ENCODE assay signal across 21 mouse cellular contexts in the genomic region with DNA sequence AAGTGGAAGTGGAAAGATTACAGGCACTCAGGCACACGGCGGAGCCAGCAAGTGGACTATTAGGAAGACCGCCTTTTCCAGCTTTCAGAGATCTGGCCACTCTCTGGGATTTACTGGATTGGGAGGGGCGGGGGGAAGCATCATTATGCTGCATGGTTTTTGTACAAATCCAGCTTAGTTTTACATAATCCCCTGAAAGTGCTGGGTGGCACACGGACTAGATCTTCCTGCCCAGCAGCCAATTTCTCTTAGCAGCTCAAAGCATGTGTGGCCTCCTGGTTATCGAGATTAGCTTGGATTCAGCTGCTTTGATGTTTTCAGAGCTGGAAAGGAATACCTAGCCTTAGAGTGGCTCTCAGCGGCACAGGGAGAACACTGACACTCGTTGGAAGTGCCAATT. TPM values are rescaled to one million over a fixed set of nuclear protein-coding genes. Genes with fewer than 3 reads are reported as not detected.
A peak's percentile ranks its signal among the peaks of the same experiment; 100 is the strongest.
DNase-seq lines count a peak whose midpoint lies in the region; ATAC-seq and TF ChIP-seq lines count a peak whose summit lies in the region.
"Had no signal": no experiment of that assay in that cellular context is flagged by ENCODE, and none has a peak within 500 bp of the region (broad histone marks: within the 10 kb centered on the region; RNA-seq: fewer than 3 reads in every experiment).

No protein-coding gene starts in this region.

- peak; percentile 25 for DNase-seq in forebrain, embryonic 14.5 days (ENCODE audit: low spot score)
- DNase-seq in midbrain, embryonic 10.5 days (ENCODE audit: low spot score): no peak
- DNase-seq in brain, embryonic 14.5 days (ENCODE audit: low read depth): peak; percentile 62
- peak; percentile 69 for DNase-seq in retina, postnatal 1 day
- no peak for DNase-seq in kidney, adult 9 months
- no peak for DNase-seq in gastrocnemius, postnatal 36 days
- DNase-seq: adrenal gland, postnatal 10 days; cerebellum, adult 2 months; cerebellum, postnatal 10 days; forebrain, postnatal 0 days; gastrocnemius, postnatal 10 days; heart, postnatal 10 days; heart, postnatal 4 days had no signal

- intact Hi-C loops in gastrocnemius, postnatal 36 days (cut with DNase I): no loop called here

- H3K9me3 ChIP-seq in forebrain, embryonic 14.5 days (replicated peaks; ENCODE audit: control insufficient read depth, low read length): no peaks in the 10 kb centered on the region
- no peaks in the 10 kb centered on the region for H3K9me3 ChIP-seq in forebrain, embryonic 13.5 days (replicated peaks)
- H3K9me3 ChIP-seq in midbrain, embryonic 13.5 days: no peaks in the 10 kb centered on the region
- H3K9me3 ChIP-seq in midbrain, embryonic 10.5 days (replicated peaks): no peaks in the 10 kb centered on the region
- H3K9me3 ChIP-seq: embryonic facial prominence, embryonic 10.5 days; hindbrain, embryonic 13.5 days had no signal

- H3K4me1 ChIP-seq in forebrain, embryonic 14.5 days (ENCODE audit: control insufficient read depth, insufficient read depth, low read length): no peaks in the 10 kb centered on the region
- no peaks in the 10 kb centered on the region for H3K4me1 ChIP-seq in forebrain, embryonic 13.5 days
- peaks cover 8% of the 10 kb centered on the region for H3K4me1 ChIP-seq in midbrain, embryonic 13.5 days (replicated peaks)
- peaks cover 11% of the 10 kb centered on the region; the same call in 1 of the 2 replicates for H3K4me1 ChIP-seq in midbrain, embryonic 10.5 days
- H3K4me1 ChIP-seq: embryonic facial prominence, embryonic 10.5 days; hindbrain, embryonic 13.5 days had no signal

- TF ChIP-seq CTCF in brain, embryonic 14.5 days (IDR thresholded peaks at IDR 0.05; ENCODE audit: borderline replicate concordance, extremely low read depth, insufficient read depth, insufficient read length): no peak

- no peak for TF ChIP-seq POLR2A in brain, embryonic 14.5 days (IDR thresholded peaks at IDR 0.05; ENCODE audit: borderline replicate concordance, extremely low read depth, insufficient read depth, insufficient read length, poor library complexity, severe bottlenecking)

- no peaks in the 10 kb centered on the region for H3K27me3 ChIP-seq in forebrain, embryonic 14.5 days (replicated peaks; ENCODE audit: control insufficient read depth, insufficient read depth, low read length)
- no peaks in the 10 kb centered on the region for H3K27me3 ChIP-seq in forebrain, embryonic 13.5 days
- no peaks in the 10 kb centered on the region for H3K27me3 ChIP-seq in midbrain, embryonic 13.5 days
- H3K27me3 ChIP-seq in midbrain, embryonic 10.5 days (ENCODE audit: low read depth, poor library complexity, severe bottlenecking): peaks cover 5% of the 10 kb centered on the region; the same call in 1 of the 2 replicates
- H3K27me3 ChIP-seq: hindbrain, embryonic 13.5 days had no signal

- H3K4me2 ChIP-seq in forebrain, embryonic 14.5 days (ENCODE audit: low read length): no peak overlapping the region
- no peak overlapping the region for H3K4me2 ChIP-seq in forebrain, embryonic 13.5 days
- no peak overlapping the region for H3K4me2 ChIP-seq in midbrain, embryonic 13.5 days (replicated peaks)
- H3K4me2 ChIP-seq: hindbrain, embryonic 13.5 days had no signal

- H3K9ac ChIP-seq in forebrain, embryonic 14.5 days (ENCODE audit: low read length): no peak overlapping the region
- H3K9ac ChIP-seq in forebrain, embryonic 13.5 days: no peak overlapping the region
- no peak overlapping the region for H3K9ac ChIP-seq in midbrain, embryonic 13.5 days (replicated peaks)
- H3K9ac ChIP-seq: forebrain, postnatal 0 days; hindbrain, embryonic 13.5 days had no signal

- no peak overlapping the region for H3K27ac ChIP-seq in forebrain, embryonic 14.5 days (ENCODE audit: low read depth, low read length)
- no peak overlapping the region for H3K27ac ChIP-seq in forebrain, embryonic 13.5 days
- H3K27ac ChIP-seq in midbrain, embryonic 13.5 days: no peak overlapping the region; the same call in 1 of the 2 replicates
- H3K27ac ChIP-seq in midbrain, embryonic 10.5 days (replicated peaks): no peak overlapping the region
- H3K27ac ChIP-seq: embryonic facial prominence, embryonic 10.5 days; hindbrain, embryonic 13.5 days; hindbrain, postnatal 0 days had no signal

- no peak overlapping the region for H3K4me3 ChIP-seq in forebrain, embryonic 14.5 days (ENCODE audit: low read depth, low read length)
- H3K4me3 ChIP-seq in forebrain, embryonic 13.5 days: no peak overlapping the region
- no peak overlapping the region for H3K4me3 ChIP-seq in midbrain, embryonic 13.5 days (replicated peaks)
- H3K4me3 ChIP-seq in midbrain, embryonic 10.5 days: no peak overlapping the region
- H3K4me3 ChIP-seq: embryonic facial prominence, embryonic 10.5 days; hindbrain, embryonic 13.5 days had no signal

- WGBS in forebrain, embryonic 14.5 days: 45% methylated on average over 8 of the region's 8 CpGs
- 49% methylated on average over 8 of the region's 8 CpGs for WGBS in forebrain, embryonic 13.5 days
- 44% methylated on average over 8 of the region's 8 CpGs for WGBS in midbrain, embryonic 13.5 days
- WGBS in midbrain, embryonic 10.5 days: 61% methylated on average over 8 of the region's 8 CpGs

- ATAC-seq in forebrain, embryonic 14.5 days: no peak
- ATAC-seq in forebrain, embryonic 13.5 days: no peak
- ATAC-seq in midbrain, embryonic 13.5 days: peak; percentile 62; the same call in 1 of the 2 replicates
- ATAC-seq: forebrain, postnatal 0 days; hindbrain, postnatal 0 days had no signal

- no peaks in the 10 kb centered on the region for H3K36me3 ChIP-seq in forebrain, embryonic 14.5 days (ENCODE audit: control insufficient read depth, insufficient read depth, low read length)
- H3K36me3 ChIP-seq in forebrain, embryonic 13.5 days (ENCODE audit: poor library complexity, severe bottlenecking): no peaks in the 10 kb centered on the region; the same call in 1 of the 2 replicates
- H3K36me3 ChIP-seq in midbrain, embryonic 13.5 days: no peaks in the 10 kb centered on the region
- no peaks in the 10 kb centered on the region for H3K36me3 ChIP-seq in midbrain, embryonic 10.5 days
- H3K36me3 ChIP-seq: embryonic facial prominence, embryonic 10.5 days; hindbrain, embryonic 13.5 days had no signal

RNA-seq across cellular contexts. Expression of a gene that starts 34.5 kb away (rescaled TPM):
- polyA plus RNA-seq in forebrain, embryonic 14.5 days (2014; fragmentation: Nextera tagmentation; extraction: Ambion mirVana): 0.70 and 0.99 TPM in 2 replicates
- polyA plus RNA-seq in forebrain, embryonic 13.5 days (2015; fragmentation: Nextera tagmentation; extraction: Ambion mirVana): 1.9 and 2.1 TPM in 2 replicates
- 1.1 and 1.4 TPM in 2 replicates for polyA plus RNA-seq in midbrain, embryonic 13.5 days (2015; fragmentation: Nextera tagmentation; extraction: Ambion mirVana)
- polyA plus RNA-seq in midbrain, embryonic 10.5 days (2016; fragmentation: Nextera tagmentation; extraction: Ambion mirVana): 0.84 and 1.4 TPM in 2 replicates
- not detected in 2 replicates for polyA plus RNA-seq in brain, embryonic 14.5 days (2012; rRNA removed)
- total RNA-seq in gastrocnemius, postnatal 36 days (2021): not detected
- total RNA-seq: adrenal gland, postnatal 10 days; forebrain, postnatal 0 days; gastrocnemius, postnatal 10 days; granulocyte monocyte progenitor cell, adult 5-6 weeks; heart, postnatal 10 days; heart, postnatal 4 days; hindbrain, postnatal 0 days; MEL had no signal
- polyA plus RNA-seq: C2C12; cerebellum, adult 2 months; forebrain, postnatal 0 days had no signal

RNA-seq across cellular contexts. Expression of a gene that starts 36.9 kb away (rescaled TPM):
- polyA plus RNA-seq in forebrain, embryonic 14.5 days (2014; fragmentation: Nextera tagmentation; extraction: Ambion mirVana): 2.3 TPM in 2 replicates
- 4.4 and 4.7 TPM in 2 replicates for polyA plus RNA-seq in forebrain, embryonic 13.5 days (2015; fragmentation: Nextera tagmentation; extraction: Ambion mirVana)
- polyA plus RNA-seq in midbrain, embryonic 13.5 days (2015; fragmentation: Nextera tagmentation; extraction: Ambion mirVana): 1.2 and 2.5 TPM in 2 replicates
- polyA plus RNA-seq in midbrain, embryonic 10.5 days (2016; fragmentation: Nextera tagmentation; extraction: Ambion mirVana): 2.7 and 3.1 TPM in 2 replicates
- polyA plus RNA-seq in brain, embryonic 14.5 days (2012; rRNA removed): 6.5 and 7.7 TPM in 2 replicates
- under 1 TPM; 0.15 to 0.36 TPM for total RNA-seq in gastrocnemius, postnatal 36 days (2021)

Comparison
In these comparisons a context has a peak if more than half of its experiments do, and no peak if none do; other contexts are left out.
1. DNase-seq: peak in forebrain, embryonic 14.5 days (single experiment), brain, embryonic 14.5 days (single experiment) and retina, postnatal 1 day (single experiment); none in midbrain, embryonic 10.5 days (single experiment), kidney, adult 9 months (single experiment) and gastrocnemius, postnatal 36 days (0 of 2).